Mouse (Mus musculus) bone marrow, adult 2 months (tissue): ENCODE data around the gene Rybp.

Experiments
- CTCF ChIP-seq: fragments of 200-500 bp; IDR thresholded peaks from 2 replicates; pipeline ENCODE4 v1.5.1; 2011; ENCODE audit warnings: low read length, control low read depth; ENCODE audit not compliant: control insufficient read depth, insufficient read depth
- POLR2A ChIP-seq: fragments of 200-500 bp; IDR thresholded peaks from 2 replicates; pipeline ENCODE4 v1.6.1; 2011; ENCODE audit warnings: low read depth, mild to moderate bottlenecking, control low read depth, low read length, borderline replicate concordance; ENCODE audit not compliant: control insufficient read depth

DNA sequence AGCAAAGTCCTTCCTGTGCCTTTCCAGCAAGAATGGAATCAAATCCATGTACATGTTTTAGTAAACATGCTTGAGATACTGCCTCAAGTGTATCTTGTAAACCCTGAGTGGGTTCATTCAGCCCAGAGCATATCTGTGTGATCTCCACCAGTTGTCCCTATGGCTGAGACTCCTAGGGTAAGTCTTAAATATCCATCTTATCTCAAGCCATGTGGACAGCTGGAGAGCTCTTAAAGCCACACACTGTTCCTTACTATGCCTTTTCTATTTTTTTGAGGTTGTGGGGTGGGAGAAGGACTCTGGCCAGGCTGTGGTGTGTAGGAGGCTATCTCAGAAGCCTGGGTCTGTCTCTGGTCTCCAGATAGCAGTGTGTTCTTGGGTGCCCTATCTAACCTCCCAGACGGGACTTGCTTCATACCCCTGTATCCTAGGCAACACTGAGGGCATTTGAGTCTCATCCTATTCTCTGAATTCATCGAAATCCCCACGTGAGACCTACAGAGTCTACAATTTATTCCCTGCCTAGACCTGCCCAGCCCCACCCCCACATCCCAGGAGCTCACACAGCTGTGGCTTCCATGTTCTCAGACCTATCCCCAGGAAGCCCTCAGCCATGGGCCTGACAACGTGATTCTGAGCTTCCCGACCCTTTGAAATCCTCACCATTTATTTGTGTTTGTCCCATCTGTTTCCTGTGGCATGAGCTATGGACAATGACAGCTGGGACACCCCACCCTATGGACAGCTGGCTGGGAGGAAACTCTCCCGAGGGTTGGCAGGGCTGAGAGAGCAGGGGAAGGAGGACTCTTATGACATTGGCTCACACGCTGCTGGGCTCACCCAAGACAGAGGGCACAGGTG is 98.2 kb downstream of the Rybp start:
- TF ChIP-seq CTCF: no peak
- TF ChIP-seq POLR2A: no peak
